Mouse (Mus musculus) heart, postnatal 0 days (tissue): ENCODE measurements around the gene Ptgis. TPM values are rescaled to one million over a fixed set of nuclear protein-coding genes. Genes with fewer than 3 reads are reported as not detected.
A peak's percentile ranks its signal among the peaks of the same experiment; 100 is the strongest.

Experiments used
- ATAC-seq: fragments of 200-750 bp; cut with Nextera tagmentation; 2 replicates; pipeline ENCODE4 v1.8.0; 2017; ENCODE audit warnings: low read depth, moderate number of reproducible peaks, moderate library complexity; ENCODE audit not compliant: insufficient read depth
- DNase-seq: peaks from one replicate; pipeline ENCODE4 v3.0.0-alpha.2; 2016; ENCODE audit warnings: low spot score
- H3K27ac ChIP-seq: fragments of 300-500 bp; sonication (generic); 2 replicates; pipeline ENCODE4 v1.5.1; 2014; ENCODE audit warnings: low read depth, mild to moderate bottlenecking
- H3K27me3 ChIP-seq: fragments of 300-500 bp; sonication (generic); 2 replicates; pipeline ENCODE4 v1.6.1; 2014; ENCODE audit warnings: low read length, mixed read lengths; ENCODE audit not compliant: control insufficient read depth, insufficient read depth
- H3K36me3 ChIP-seq: fragments of 300-500 bp; sonication (generic); replicated peaks from 2 replicates; pipeline ENCODE4 v1.6.1; 2014; ENCODE audit warnings: low read length, mixed read lengths; ENCODE audit not compliant: control insufficient read depth, insufficient read depth
- H3K4me1 ChIP-seq: fragments of 300-500 bp; sonication (generic); 2 replicates; pipeline ENCODE4 v1.6.1; 2014; ENCODE audit warnings: antibody characterized with exemption; ENCODE audit not compliant: control insufficient read depth, insufficient read depth
- H3K4me2 ChIP-seq: fragments of 300-500 bp; sonication (generic); 2 replicates; pipeline ENCODE4 v1.6.1; 2014; ENCODE audit warnings: low read depth, mild to moderate bottlenecking, low read length, moderate library complexity
- H3K4me3 ChIP-seq: fragments of 300-500 bp; sonication (generic); 2 replicates; pipeline ENCODE4 v1.5.1; 2014; ENCODE audit warnings: low read depth, low read length
- H3K9ac ChIP-seq: fragments of 300-500 bp; sonication (generic); replicated peaks from 2 replicates; pipeline ENCODE4 v1.6.1; 2014; ENCODE audit warnings: low read depth, low read length, mixed read lengths
- H3K9me3 ChIP-seq: fragments of 300-500 bp; sonication (generic); replicated peaks from 2 replicates; pipeline ENCODE4 v1.6.1; 2016; ENCODE audit warnings: low read length; ENCODE audit not compliant: control insufficient read depth
- CTCF ChIP-seq: IDR thresholded peaks from 2 replicates; pipeline ENCODE4 v1.5.1; 2016; ENCODE audit warnings: antibody characterized with exemption, control low read depth, low read depth
- EP300 ChIP-seq: IDR thresholded peaks from 2 replicates; pipeline ENCODE4 v1.6.1; 2016; ENCODE audit warnings: antibody characterized with exemption, low read depth
- WGBS: fragments of 180-500 bp; shearing (Covaris S2); extraction: QIAGEN DNeasy Blood & Tissue Kit; methylation state at CpG from one replicate; pipeline ENCODE4 v1.1.7; 2014; 5-methylcytosine and 5-hydroxymethylcytosine counted together
- polyA plus RNA-seq: library from polyadenylated mRNA; unstranded; fragments of >200 nt; fragmentation: Nextera tagmentation; extraction: Ambion mirVana; gene quantifications from 2 replicates; pipeline ENCODE4 v1.2.1, GENCODE M21; 2015
- total RNA-seq: library from RNA; depleted of rRNA; stranded (reverse); fragments of >200 nt; gene quantifications from 2 replicates; pipeline ENCODE4 v1.2.3, GENCODE M21; 2014; ENCODE audit warnings: low replicate concordance

The Ptgis gene
- total and polyA plus RNA-seq, 2 experiments from 2014 or later = 22.6 to 60.0 TPM

DNA sequence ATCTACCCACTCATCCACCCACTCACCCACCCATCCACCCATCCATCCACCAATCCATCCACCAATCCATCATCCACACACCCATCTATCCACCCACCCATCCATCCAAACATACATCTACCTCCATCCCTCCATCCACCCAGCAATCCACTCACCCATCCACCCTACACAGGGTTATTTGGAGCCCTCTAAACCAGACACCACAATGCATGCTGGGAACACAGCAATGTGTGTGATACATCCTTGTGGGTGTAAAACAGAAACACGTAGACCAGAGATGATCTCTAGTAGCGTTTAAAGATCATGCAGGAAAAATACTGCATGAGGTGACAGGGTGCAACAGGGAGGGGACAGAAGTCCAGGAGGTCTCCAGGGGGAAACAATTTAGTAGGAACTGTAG is 55.0 kb downstream of the Ptgis start:
- peaks cover 7% of the 10 kb centered on the region; the same call in 1 of the 2 replicates for H3K4me1 ChIP-seq
- ATAC-seq = no peak
- peaks cover 26% of the 10 kb centered on the region for H3K27me3 ChIP-seq
- DNase-seq = no peak
- H3K36me3 ChIP-seq = no peaks in the 10 kb centered on the region
- WGBS = 72% methylated on average over 2 of the region's 2 CpGs
- no peak overlapping the region for H3K4me3 ChIP-seq
- no peak overlapping the region for H3K9ac ChIP-seq
- H3K4me2 ChIP-seq = no peak overlapping the region
- no peak for TF ChIP-seq CTCF
- TF ChIP-seq EP300 = no peak
- H3K9me3 ChIP-seq = no peaks in the 10 kb centered on the region
- H3K27ac ChIP-seq = no peak overlapping the region

DNA sequence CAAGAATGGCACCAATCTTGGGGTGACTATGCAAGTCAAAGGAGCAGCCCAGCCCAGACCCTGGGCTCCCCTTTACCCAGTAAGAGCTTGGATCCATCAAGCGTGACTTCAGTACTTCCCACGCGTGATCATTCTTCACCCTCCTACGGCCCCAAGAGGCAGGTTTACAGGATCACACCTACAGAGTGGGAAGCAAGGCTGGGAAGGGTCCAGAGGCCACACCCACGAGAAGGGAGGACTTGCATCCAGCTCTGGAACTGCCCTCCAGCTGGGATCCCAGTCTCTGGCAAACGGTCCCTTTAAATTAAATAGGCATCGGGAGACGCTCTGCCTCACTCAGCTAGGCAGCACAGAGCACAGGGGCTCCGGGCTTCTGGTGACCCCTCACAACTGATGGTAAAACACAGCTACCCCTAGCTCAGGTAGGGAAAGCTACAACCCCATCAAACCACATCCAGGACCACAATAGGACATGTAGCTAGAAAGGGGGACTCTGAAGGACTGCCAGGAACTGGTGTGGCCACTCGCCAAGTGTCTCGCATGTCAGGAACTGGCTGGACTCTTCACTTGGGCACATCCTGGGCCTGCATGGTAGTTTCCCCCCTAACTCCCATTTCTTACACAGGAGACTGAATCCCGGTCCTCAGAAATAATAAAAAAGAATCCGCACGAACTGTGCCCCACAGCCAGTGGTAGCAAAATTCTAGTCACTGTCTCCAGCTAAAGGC is 58.6 kb downstream of the Ptgis start:
- 75% methylated on average over 14 of the region's 14 CpGs for WGBS
- H3K36me3 ChIP-seq = no peaks in the 10 kb centered on the region
- H3K9me3 ChIP-seq = no peaks in the 10 kb centered on the region
- no peak overlapping the region for H3K27ac ChIP-seq
- ATAC-seq = no peak
- H3K9ac ChIP-seq = no peak overlapping the region
- no peak for DNase-seq
- no peak overlapping the region for H3K4me3 ChIP-seq
- no peak overlapping the region for H3K4me2 ChIP-seq
- 0 out of 2 replicates have a peak, but pooled peaks cover 5% of the 10 kb centered on the region for H3K27me3 ChIP-seq
- no peaks in the 10 kb centered on the region for H3K4me1 ChIP-seq
- no peak for TF ChIP-seq CTCF
- TF ChIP-seq EP300 = no peak

DNA sequence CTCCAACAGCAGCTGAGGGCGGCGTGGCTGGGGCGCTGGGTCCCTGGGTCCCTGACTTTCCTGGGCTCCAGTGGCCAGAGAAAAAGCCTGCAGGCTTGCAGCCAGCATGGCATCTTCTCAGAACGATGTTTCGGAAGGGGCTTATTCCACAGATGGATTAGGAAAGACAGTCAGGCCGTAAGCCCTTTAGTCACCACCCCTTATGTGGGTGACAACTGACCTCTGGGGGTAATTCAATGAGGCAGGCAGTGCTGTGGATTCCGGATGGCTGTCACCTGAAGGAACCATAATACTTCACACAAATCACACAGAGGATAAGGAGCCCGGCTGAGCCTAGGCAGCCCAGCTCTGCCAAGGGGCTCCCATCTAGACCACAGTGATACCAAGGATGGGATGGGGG is 59.3 kb downstream of the Ptgis start:
- no peaks in the 10 kb centered on the region for H3K4me1 ChIP-seq
- H3K4me3 ChIP-seq = no peak overlapping the region
- WGBS = 78% methylated on average over 8 of the region's 8 CpGs
- TF ChIP-seq EP300 (no peak), CTCF (no peak)
- H3K27ac ChIP-seq = no peak overlapping the region
- no peaks in the 10 kb centered on the region for H3K9me3 ChIP-seq
- ATAC-seq (no peak), DNase-seq (no peak)
- H3K27me3 ChIP-seq = no peaks in the 10 kb centered on the region
- H3K9ac ChIP-seq = no peak overlapping the region
- H3K36me3 ChIP-seq = no peaks in the 10 kb centered on the region
- no peak overlapping the region for H3K4me2 ChIP-seq

DNA sequence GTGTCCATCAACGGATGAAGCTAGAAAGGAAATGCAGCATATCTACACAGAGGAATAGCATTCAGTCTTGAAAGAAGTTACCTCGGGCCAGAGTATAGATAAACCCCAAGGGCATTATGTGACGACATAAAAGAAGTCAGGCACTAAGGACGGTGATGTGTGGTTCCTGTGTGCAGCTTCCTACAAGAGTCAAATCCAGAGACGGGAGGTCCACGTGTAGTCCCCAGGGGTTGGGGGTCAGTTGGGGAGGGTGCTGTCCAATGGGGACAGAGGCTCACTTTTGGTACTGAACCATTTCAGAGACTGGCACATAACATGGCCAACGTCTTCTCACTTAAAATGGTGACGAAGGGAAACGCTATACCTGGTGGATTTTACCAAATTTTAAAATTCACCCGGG is 61.1 kb downstream of the Ptgis start:
- WGBS = 75% methylated on average over 10 of the region's 10 CpGs

DNA sequence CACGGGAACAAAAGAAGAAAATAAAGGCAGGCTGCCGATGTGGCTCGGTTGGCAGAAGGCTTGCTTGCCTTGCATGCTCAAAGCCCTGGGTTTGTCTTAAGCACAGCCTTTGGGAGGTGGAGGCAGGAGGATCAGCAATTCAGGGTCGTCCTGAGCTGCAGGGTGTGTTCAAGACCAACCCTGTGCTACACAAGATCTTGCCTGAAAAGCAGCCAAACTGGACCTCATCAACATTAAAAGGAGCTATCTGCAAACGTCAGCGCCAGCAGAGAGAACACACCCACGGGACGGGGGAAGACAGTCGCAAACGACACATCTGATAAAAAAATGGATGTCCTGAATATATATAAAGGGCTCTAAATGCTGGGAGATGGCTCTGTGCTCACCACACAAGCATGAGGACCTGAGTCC is 63.2 kb downstream of the Ptgis start:
- H3K36me3 ChIP-seq = no peaks in the 10 kb centered on the region
- no peaks in the 10 kb centered on the region for H3K27me3 ChIP-seq
- no peak overlapping the region for H3K9ac ChIP-seq
- no peaks in the 10 kb centered on the region for H3K4me1 ChIP-seq
- no peak for DNase-seq
- no peak overlapping the region for H3K4me2 ChIP-seq
- no peaks in the 10 kb centered on the region for H3K9me3 ChIP-seq
- no peak overlapping the region for H3K27ac ChIP-seq
- ATAC-seq = no peak
- H3K4me3 ChIP-seq = no peak overlapping the region
- WGBS = 59% methylated on average over 10 of the region's 10 CpGs
- TF ChIP-seq EP300 = no peak
- TF ChIP-seq CTCF = no peak

More for the DNA sequence above, 61.1 kb downstream of the Ptgis start:
- Histone ChIP-seq H3K4me2 (no peak overlapping the region), H3K9me3 (no peaks in the 10 kb centered on the region), H3K27me3 (no peaks in the 10 kb centered on the region), H3K36me3 (no peaks in the 10 kb centered on the region), H3K4me3 (no peak overlapping the region), H3K27ac (no peak overlapping the region), H3K4me1 (no peaks in the 10 kb centered on the region), H3K9ac (no peak overlapping the region)
- ATAC-seq = no peak
- TF ChIP-seq CTCF = no peak
- no peak for DNase-seq

DNA sequence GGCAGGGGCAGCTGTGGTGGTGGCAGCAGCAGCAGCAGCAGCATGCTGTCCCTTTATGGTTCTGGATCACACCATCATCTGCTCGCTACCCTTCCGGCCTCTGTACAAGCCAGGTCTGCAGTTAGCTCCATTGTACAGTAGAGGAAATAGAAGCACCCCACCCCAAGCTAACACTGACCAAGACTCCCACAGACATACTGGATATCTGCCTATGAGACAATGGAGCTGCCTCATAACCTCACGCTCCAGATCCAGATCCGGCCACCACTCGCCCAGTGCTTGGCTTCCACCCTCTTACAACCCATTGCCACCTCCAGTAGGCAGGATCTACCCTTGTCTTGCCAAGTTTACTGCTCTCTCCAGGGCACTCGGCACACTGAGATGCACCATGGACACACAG is 65.1 kb downstream of the Ptgis start:
- Histone ChIP-seq H3K27me3 (no peaks in the 10 kb centered on the region), H3K36me3 (no peaks in the 10 kb centered on the region), H3K4me2 (no peak overlapping the region), H3K9ac (no peak overlapping the region), H3K4me3 (no peak overlapping the region), H3K4me1 (no peaks in the 10 kb centered on the region), H3K9me3 (no peaks in the 10 kb centered on the region), H3K27ac (peak overlapping the region; percentile 70)
- TF ChIP-seq EP300 (no peak), CTCF (no peak)
- 75% methylated on average over 6 of the region's 6 CpGs for WGBS
- no peak for DNase-seq
- ATAC-seq = peak; percentile 59
